Mouse (Mus musculus) retina, postnatal 7 days (tissue): ENCODE results near the gene Wdr89.

Source experiments
- DNase-seq: peaks from one replicate; pipeline ENCODE4 v3.0.0-alpha.2; 2012; ENCODE audit warnings: low read depth, low spot score

Wdr89 gene

GRCm38 (mm10) chr12:75615556-75615955 lies 53.8 kb downstream of the Wdr89 start:
- no peak for DNase-seq

GRCm38 (mm10) chr12:75612711-75613110 lies 56.6 kb downstream of the Wdr89 start:
- DNase-seq, result no peak

DNA sequence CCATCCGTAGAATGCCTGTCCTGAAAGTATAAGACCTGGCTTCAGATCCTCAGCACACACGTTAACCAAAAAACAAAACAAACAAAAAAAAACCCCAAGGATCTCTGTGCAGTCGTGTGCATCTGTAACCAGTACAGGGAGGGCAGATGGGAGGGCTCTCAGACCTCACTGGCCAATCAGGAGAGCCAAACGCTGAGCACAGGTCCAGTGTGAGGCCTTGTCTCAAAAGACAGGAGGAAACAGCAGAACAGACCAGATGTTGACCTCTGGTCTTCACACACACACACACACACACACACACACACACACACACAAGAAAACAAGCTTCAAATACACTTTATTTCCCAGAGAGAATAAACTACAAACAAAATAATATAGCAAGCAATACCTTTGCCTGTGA lies 69.8 kb downstream of the Wdr89 start:
- DNase-seq, result no peak

GRCm38 (mm10) chr12:75598988-75599387 lies 70.3 kb downstream of the Wdr89 start:
- DNase-seq, result no peak

GRCm38 (mm10) chr12:75597707-75598106 lies 71.6 kb downstream of the Wdr89 start:
- DNase-seq, result no peak

DNA sequence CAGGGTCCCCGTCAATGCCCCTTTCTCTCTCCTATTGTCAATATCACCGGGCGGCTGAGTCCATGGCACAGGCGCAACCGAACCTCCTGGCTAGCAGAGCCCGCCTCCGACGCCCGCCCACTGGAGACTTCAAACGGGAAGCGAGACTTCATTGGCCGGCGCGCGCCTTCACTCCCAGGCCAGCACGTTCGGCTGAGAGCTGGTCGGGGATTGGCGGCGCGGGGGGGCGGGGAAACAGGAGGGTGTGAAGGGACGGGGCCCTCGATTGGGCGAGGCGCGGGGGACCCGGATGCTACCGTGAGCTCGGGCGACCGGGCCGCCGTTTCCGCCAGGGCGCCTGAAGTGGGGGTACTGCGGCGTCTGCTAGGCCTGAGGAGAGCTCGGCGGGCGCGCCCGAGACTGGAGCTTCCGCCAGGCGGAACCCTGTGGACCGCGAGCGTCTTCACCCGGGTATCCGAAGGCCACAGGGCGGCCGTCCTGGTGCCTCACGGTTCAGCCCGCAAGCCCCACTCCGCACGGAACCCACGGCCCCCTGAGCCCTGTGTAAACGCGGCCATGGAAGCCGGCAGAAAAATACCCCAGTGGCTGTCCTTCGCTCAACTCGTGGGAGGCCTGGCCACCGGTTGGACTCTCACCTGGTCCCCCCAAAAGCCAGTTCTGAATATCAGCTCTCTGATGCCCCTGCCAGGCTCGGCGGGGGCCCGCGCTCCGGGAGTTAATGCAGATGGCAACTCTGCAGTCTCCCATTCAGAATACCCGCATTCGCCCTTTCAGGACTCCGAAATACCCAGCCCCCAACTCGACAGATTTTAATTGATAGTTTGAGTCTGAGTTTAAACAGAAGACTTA lies 73.0 kb downstream of the Wdr89 start, which contains the start of gene Ppp2r5e:
Gene Ppp2r5e, minus strand, starts transcription at position 92 of the 849 bp plus-strand sequence.
- peak; percentile 98 for DNase-seq

GRCm38 (mm10) chr12:75595291-75596153 lies 73.8 kb downstream of the Wdr89 start:
- DNase-seq, result no peak

DNA sequence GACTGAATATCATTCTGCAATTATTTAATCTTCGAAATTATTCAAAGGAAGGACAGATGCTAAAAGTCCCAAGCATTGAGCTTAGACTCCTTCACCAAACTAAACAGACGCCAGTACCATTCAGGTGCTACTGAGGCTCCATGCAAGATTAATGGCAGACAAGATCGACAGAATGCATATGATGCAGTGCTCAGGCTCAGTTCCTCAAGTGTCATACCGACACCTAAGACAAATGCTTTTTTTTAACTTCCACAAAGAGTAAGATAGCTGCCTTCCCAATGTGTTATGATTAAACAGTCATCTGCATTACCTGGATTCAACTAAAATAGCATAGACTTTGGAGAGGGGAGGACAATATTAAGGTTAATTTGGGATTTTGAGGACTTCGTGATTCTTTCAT lies 74.9 kb downstream of the Wdr89 start:
- no peak for DNase-seq

DNA sequence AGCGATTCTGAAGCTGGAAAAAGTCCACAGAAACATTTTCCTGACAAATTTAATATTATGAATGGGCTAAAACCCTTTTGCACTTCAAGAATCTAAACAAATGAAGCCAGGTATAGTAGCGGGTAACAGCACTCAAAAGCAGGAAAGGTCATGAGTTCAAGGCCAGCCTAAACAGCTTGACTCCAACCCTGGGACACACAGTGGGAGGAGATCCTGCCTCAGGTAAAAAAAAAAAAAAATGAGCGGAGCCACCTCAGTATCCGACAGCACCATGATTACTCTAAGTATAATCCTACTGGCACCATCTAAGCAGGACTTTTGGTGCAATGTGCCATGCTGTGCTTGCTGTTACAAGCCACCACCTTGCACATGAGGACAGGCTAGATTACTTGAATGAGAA lies 75.5 kb downstream of the Wdr89 start:
- no peak for DNase-seq

DNA sequence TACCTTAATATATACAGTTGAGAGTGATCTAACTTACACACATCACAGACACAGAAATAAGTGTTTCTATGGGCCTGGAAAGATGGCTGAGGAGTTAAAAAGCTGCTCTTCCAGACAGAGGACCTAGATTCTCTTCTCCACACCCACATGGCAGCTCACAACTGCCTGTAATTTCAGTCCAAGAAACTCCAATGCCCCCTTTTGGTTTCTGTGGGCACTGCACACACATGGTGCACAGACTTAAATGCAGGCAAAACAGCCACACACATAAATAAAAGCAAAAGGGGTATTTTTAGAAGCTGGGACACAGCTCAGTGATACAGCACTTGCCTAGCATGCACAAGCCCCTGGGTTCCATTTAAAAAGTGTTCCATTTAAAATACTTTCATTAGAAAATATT lies 81.8 kb downstream of the Wdr89 start:
- DNase-seq, result no peak

DNA sequence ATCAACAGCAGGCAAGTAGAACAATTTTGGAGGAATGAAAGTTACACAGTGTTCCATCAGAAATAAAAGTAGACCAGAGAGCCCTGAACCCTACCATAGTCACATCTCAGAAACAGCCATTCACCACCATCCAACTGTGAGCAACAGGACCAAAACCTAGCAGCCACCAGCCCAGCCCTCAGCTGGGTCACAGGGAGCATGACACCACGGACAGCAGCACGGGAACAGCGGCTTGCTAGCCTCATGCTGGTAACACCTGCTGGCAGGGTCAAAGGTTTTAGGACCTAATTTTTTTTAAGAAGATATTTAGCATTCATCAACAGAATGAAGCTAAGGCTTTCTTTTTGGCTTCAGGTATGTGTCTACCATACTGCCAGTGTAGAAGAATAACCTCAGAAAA lies 85.6 kb downstream of the Wdr89 start:
- DNase-seq, result no peak
